Mouse (Mus musculus) CD8-positive naive resting alpha-beta T cell, adult 57 days (primary cell): Measurements from ENCODE around the gene Tac2. TPM values are rescaled to one million over a fixed set of nuclear protein-coding genes. Genes with fewer than 3 reads are reported as not detected.

Experiments used
- total RNA-seq: library from RNA; stranded (reverse); gene quantifications from one replicate; pipeline ENCODE4 v1.2.4, GENCODE M21; 2023

Tac2 gene
- total RNA-seq, result not detected

DNA sequence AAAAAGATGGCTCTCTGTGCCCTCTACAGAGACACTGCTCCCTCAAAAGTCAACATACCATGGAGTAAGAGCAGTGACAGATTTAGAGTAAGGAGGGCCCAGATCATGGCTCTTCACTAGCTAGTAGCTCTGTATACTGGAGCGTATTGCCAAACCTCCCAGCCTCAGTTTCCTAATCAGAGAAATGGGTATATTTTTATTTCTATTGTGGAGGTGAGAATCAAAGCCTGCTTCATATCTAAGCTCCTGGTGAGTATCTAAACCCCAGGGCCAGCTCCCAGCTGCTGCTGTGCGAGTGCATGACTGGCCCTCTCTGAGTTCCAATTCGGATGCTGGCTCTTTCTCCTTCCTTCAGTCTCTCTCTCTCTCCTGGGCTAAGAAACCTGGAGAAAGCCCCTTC, at the start of gene Tac2:
Gene Tac2 (plus strand): TSS at position 301 of the 400 bp plus-strand sequence.

DNA sequence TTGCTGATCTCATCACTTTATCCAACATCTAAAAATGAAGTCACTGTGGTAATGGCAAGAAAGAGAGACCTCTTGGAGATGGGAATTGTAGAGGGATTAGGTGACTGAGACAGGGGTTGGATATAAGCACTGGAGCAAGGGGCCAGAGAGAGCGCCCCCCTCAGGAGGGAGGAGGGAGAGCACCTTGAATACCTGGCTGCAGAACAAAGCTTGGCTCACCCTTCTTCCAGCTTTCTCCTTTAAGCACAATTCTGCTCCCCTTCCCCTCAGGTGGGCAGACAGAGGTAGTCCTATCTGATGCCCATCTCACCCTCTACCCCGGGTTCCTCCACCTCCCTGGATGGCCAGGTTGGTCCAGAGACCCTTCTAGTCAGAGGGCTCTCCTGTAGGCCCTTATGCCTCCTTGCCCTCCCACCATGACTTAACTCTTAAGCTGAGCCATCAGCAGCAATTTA, 19.5 kb upstream of the Tac2 start, which contains the start of gene Myo1a:
Gene Myo1a (plus strand): TSS at position 405 of the 455 bp plus-strand sequence.

DNA sequence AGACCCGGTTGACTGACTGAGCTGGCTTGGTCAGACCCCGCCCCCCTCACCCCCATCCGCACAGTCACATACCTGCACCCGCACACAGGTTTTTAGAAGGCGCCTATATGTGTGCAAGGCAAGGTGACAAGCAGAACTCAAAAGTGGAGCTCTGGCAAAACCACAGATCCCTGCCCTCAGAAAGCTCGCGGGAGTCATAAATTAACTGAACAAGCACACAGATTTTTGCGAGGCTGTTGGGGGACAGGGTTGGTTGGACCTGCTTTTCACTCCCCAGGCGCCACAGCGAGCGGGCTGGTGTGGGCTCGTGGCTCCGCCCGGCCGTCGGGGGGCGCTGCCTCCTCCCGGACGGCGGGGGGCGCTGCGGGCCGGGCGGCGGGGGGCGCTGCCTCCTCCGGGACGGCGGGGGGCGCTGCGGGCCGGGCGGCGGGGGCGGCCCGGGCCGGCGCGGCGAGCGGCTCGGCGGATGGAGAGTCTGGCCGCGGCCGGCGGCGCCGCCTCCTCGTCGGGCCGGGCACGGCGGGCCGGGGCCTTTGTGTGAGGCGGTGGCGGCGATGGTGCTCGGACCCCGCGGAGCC, 14.9 kb downstream of the Tac2 start, which contains the start of gene Zbtb39:
Gene Zbtb39 (plus strand): TSS at position 456 of the 578 bp plus-strand sequence.

DNA sequence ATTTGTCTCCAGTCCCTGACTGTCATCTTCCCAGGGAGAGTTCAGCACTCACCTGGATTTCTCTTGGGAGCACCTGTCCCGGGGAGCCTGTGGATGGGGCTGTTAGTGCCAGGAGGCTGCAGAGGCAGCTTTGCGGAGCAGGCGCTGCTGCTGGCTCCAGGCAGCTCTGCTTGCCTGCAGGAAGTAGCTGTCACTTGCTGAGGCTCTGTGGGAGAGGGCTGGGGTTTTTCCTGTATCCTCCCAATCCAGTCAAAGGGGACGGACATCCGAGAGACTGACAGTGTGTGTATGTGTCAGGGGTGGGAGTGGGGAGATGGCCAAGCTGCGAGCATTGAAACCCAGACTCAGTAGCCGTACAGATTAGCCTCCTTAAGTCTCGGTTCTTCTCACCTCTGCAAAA, 27.3 kb downstream of the Tac2 start, which contains the start of gene Gpr182:
Gene Gpr182 (minus strand): TSS at position 185 of the 400 bp plus-strand sequence.

DNA sequence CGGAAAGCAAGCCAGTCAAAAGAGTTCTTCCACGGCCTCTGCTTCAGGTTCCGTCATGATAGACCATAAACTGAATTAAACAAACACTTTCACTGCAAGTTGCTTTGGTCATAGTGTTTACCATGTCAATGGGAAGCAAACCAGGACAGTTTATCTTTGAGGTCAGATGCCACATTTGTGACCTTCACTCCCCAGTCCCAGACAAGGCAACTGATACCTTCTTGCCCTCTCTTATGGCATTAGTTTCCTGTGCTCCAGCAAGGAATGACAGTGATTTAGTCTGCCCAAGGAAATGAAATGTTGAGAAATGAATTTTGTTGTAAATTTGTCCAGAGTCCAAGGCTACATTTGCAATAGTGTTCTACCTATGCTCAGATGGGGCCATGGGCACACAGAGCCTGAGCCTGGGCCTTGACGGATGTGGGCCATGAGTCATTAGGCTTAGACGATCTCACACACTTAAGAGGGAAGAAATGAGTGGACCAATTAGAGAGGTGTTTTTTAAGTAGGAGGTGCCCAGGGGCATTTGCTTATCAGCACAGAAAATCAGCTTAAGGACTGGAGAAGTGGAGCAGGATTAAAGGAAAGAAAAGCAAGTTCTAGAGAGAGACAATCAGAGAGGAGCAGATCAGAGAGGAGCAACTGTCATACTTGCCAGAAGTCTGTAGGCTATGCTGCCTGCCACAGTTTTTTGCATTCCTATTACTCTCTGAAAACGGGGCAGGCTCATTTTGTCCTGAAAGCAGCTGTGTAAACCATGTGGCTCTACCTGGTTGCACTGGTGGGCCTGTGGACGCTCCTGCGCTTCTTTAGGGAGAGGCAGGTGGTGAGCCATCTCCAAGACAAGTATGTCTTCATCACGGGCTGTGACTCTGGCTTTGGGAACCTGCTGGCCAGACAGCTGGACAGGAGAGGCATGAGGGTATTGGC, 35.2 kb downstream of the Tac2 start, which contains the start of the genes Rdh1 and Rdh16f1:
Gene Rdh1 (plus strand): TSS at position 541 of the 930 bp plus-strand sequence.
Gene Rdh16f1 (plus strand): TSS at position 607 of the 930 bp plus-strand sequence.

DNA sequence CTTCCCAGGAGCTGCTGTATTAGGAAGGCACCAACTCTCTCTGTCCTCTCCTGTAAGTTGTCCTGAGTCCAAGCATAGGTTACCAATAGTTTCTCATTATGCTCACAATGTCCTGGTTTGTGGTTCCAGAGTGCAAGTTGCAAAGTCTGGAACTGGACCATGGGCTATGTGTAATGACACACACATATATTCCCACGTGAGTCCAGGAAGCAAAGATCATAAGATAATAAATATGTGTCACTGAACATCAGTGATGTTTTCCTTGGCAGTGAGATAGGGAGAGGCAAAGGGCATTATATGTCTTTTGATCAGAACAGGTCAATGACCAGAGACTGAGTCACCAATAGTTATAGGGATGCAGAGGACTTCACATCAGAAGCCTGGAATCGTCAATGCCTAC, 51.7 kb downstream of the Tac2 start, which contains the start of gene Rdh9:
Gene Rdh9 (plus strand): TSS at position 376 of the 400 bp plus-strand sequence.

Other genes starting within 250 kb of the Tac2 start
- gene Stac3, start 222.8 kb upstream of the Tac2 start, total RNA-seq, result 6.2 TPM
- gene Ndufa4l2, start 209.5 kb upstream of the Tac2 start, total RNA-seq, result not detected
- 117 TPM for gene Shmt2, start 202.0 kb upstream of the Tac2 start, total RNA-seq
- gene Nxph4, start 189.9 kb upstream of the Tac2 start, total RNA-seq, result not detected
- gene Lrp1, start 103.3 kb upstream of the Tac2 start, total RNA-seq, result 3.0 TPM
- 202 TPM for gene Stat6, start 81.5 kb upstream of the Tac2 start, total RNA-seq
- gene Nemp1, start 57.6 kb upstream of the Tac2 start, total RNA-seq, result 7.8 TPM
- 42.3 TPM for gene Nab2, start 55.9 kb upstream of the Tac2 start, total RNA-seq
- gene Myo1a, start 19.3 kb upstream of the Tac2 start, total RNA-seq, result 0.43 TPM
- gene Zbtb39, start 15.1 kb downstream of the Tac2 start, total RNA-seq, result 11.4 TPM
- gene Gpr182, start 27.3 kb downstream of the Tac2 start, total RNA-seq, result not detected
- gene Rdh1, start 35.2 kb downstream of the Tac2 start, total RNA-seq, result 0.40 TPM
- gene Rdh16f1, start 35.3 kb downstream of the Tac2 start, total RNA-seq, result 0.49 TPM
- gene Rdh9, start 51.9 kb downstream of the Tac2 start, total RNA-seq, result not detected
- gene Rdh16, start 76.7 kb downstream of the Tac2 start, total RNA-seq, result not detected
- gene Rdh19, start 125.5 kb downstream of the Tac2 start, total RNA-seq, result not detected
- gene Rdh16f2, start 142.0 kb downstream of the Tac2 start, total RNA-seq, result not detected
- not detected for gene Rdh7, start 164.3 kb downstream of the Tac2 start, total RNA-seq
- gene Sdr9c7, start 174.0 kb downstream of the Tac2 start, total RNA-seq, result not detected